Mouse (Mus musculus) ES-Bruce4 (cell line): Measurements from ENCODE around the gene Adarb2. TPM values are rescaled to one million over a fixed set of nuclear protein-coding genes. Genes with fewer than 3 reads are reported as not detected.

Experiments used
- H3K27ac ChIP-seq: 2 replicates; pipeline ENCODE4 v1.5.1; 2012; ENCODE audit warnings: low read length, inconsistent platforms; ENCODE audit not compliant: insufficient read depth
- H3K27me3 ChIP-seq: 2 replicates; pipeline ENCODE4 v1.6.1; 2012; ENCODE audit warnings: mild to moderate bottlenecking, low read length, inconsistent platforms; ENCODE audit not compliant: control insufficient read depth, poor library complexity, insufficient read depth, severe bottlenecking
- H3K36me3 ChIP-seq: 2 replicates; pipeline ENCODE4 v1.6.1; 2012; ENCODE audit warnings: inconsistent platforms, mild to moderate bottlenecking, low read length, moderate library complexity; ENCODE audit not compliant: control insufficient read depth, poor library complexity, insufficient read depth, severe bottlenecking
- H3K4me1 ChIP-seq: one replicate; pipeline ENCODE4 v1.8.1; 2011; ENCODE audit warnings: low read length; ENCODE audit not compliant: control insufficient read depth, insufficient read depth
- H3K4me3 ChIP-seq: 2 replicates; pipeline ENCODE4 v1.5.1; 2011; ENCODE audit warnings: low read depth, mild to moderate bottlenecking, low read length
- H3K9ac ChIP-seq: 2 replicates; pipeline ENCODE4 v1.6.1; 2012; ENCODE audit warnings: low read depth, mild to moderate bottlenecking, inconsistent platforms; ENCODE audit not compliant: poor library complexity, severe bottlenecking
- H3K9me3 ChIP-seq: replicated peaks from 2 replicates; pipeline ENCODE4 v1.6.1; 2012; ENCODE audit warnings: mild to moderate bottlenecking, low read length, inconsistent platforms; ENCODE audit not compliant: control insufficient read depth, poor library complexity, insufficient read depth, severe bottlenecking
- CTCF ChIP-seq: IDR thresholded peaks from one replicate; pipeline ENCODE4 v1.8.1; 2011; ENCODE audit warnings: low read depth, low read length
- EP300 ChIP-seq: IDR thresholded peaks from 2 replicates; pipeline ENCODE4 v1.6.1; 2011; ENCODE audit warnings: low read depth, low read length; ENCODE audit not compliant: insufficient read depth
- POLR2A ChIP-seq: IDR thresholded peaks from one replicate; pipeline ENCODE4 v1.8.1; 2011; ENCODE audit warnings: low read length; ENCODE audit not compliant: insufficient read depth
- polyA plus RNA-seq: library from polyadenylated mRNA; stranded (reverse); fragments of >200 nt; gene quantifications from 2 replicates; pipeline ENCODE4 v1.2.4, GENCODE M21; 2011; ENCODE audit warnings: low read depth; ENCODE audit not compliant: missing spikeins, insufficient read depth, insufficient read length

Gene Adarb2
- polyA plus RNA-seq, 1 experiment, result not detected

- TF ChIP-seq CTCF (no peak), POLR2A (no peak), EP300 (no peak)
- Histone ChIP-seq H3K9me3 (no peaks in the 10 kb centered on the region), H3K36me3 (no peaks in the 10 kb centered on the region), H3K27me3 (no peaks in the 10 kb centered on the region; the same call in 1 of the 2 replicates), H3K9ac (no peak overlapping the region), H3K27ac (no peak overlapping the region), H3K4me3 (no peak overlapping the region), H3K4me1 (no peaks in the 10 kb centered on the region)
Observed at GRCm38 (mm10) chr13:8493363-8493762, 290.7 kb downstream of the Adarb2 start.

DNA sequence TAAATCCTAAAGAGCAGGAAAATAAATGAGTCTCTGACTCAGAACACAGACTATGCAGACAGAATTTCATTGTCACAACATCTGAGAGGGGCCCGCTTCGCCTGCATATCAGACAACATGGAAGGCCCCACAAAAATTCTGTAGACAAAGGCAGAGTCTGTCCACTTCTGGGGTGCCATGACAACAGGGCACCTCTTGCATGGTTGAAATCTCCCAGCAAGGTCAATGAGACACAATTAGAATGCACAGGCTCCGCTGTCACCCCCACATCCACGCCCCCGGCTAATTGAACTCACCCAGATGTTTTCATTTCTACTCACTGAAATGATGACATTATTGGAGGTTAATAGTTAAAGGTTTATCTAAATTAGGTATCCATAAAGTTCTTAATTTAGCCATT is 296.9 kb downstream of the Adarb2 start:
- TF ChIP-seq CTCF (no peak), EP300 (no peak), POLR2A (no peak)
- Histone ChIP-seq H3K4me1 (no peaks in the 10 kb centered on the region), H3K9me3 (no peaks in the 10 kb centered on the region), H3K36me3 (no peaks in the 10 kb centered on the region), H3K27me3 (no peaks in the 10 kb centered on the region), H3K27ac (no peak overlapping the region), H3K4me3 (no peak overlapping the region), H3K9ac (no peak overlapping the region)

DNA sequence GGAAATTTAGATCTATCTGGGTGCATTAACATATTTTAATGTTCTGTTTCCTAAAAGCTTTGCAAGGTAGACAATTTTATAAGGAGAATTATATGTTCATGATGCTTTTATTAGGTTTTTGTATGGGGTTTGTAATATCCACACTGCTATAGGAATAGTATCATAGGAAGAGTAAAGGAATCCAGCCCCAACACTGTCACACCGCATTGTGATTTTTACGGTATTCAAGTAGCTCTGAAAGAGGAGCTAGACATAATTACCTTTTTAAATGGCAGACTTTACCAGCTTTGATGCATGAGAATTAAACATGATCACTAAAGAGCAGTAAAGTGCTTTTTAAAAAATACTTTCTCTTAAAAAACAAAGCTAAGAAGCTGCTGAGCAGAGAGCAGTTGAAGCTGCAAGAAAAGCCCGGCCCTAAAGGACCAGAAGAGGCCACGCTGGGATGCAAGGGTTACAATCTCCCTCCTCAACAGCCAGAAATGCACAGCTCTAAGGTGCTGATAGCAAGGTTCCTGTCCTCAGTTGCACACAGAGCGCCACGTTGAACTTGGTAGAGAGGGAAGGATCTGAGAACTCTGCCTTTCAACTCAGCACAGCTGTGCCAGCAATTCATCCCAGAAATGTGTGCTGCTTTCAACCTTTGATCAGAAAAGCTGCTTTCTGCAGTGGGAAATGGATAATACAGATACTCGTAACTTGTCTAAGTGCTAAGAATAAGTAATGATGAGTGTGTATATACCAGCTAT is 308.6 kb downstream of the Adarb2 start:
- Histone ChIP-seq H3K9ac (no peak overlapping the region), H3K4me1 (no peaks in the 10 kb centered on the region), H3K36me3 (no peaks in the 10 kb centered on the region), H3K27me3 (no peaks in the 10 kb centered on the region; the same call in 1 of the 2 replicates), H3K9me3 (no peaks in the 10 kb centered on the region), H3K4me3 (no peak overlapping the region), H3K27ac (no peak overlapping the region)
- TF ChIP-seq CTCF (no peak), POLR2A (no peak), EP300 (no peak)

GRCm38 (mm10) chr13:8515979-8516715 is 313.5 kb downstream of the Adarb2 start:
- Histone ChIP-seq H3K36me3 (no peaks in the 10 kb centered on the region), H3K9ac (no peak overlapping the region), H3K27ac (no peak overlapping the region), H3K9me3 (no peaks in the 10 kb centered on the region), H3K4me1 (no peaks in the 10 kb centered on the region), H3K27me3 (no peaks in the 10 kb centered on the region), H3K4me3 (no peak overlapping the region)
- no peak for TF ChIP-seq POLR2A
- TF ChIP-seq CTCF, result no peak
- no peak for TF ChIP-seq EP300

DNA sequence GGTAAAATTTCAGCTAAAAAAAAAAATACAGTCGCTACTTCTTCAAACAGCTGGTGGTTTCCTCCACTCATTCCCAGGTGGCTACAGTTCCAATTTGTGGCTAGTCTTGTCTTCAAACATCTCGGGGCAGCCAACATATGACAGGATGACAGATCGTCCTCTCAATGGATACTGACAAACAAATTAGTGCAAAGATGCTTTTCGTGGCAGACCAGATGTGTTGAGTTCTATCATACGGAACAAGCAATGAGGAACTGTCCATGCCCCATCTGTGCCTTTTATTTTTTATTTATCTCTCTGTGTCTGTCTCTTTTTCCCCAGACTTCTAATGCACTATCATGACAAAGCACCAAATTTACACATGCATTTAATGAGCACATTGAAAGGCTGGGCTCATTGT is 316.5 kb downstream of the Adarb2 start:
- TF ChIP-seq EP300 (no peak), CTCF (no peak), POLR2A (no peak)
- H3K27me3 ChIP-seq, result no peaks in the 10 kb centered on the region
- H3K4me3 ChIP-seq, result no peak overlapping the region
- H3K36me3 ChIP-seq, result no peaks in the 10 kb centered on the region
- no peak overlapping the region for H3K27ac ChIP-seq
- H3K9me3 ChIP-seq, result no peaks in the 10 kb centered on the region
- no peaks in the 10 kb centered on the region for H3K4me1 ChIP-seq
- no peak overlapping the region for H3K9ac ChIP-seq

DNA sequence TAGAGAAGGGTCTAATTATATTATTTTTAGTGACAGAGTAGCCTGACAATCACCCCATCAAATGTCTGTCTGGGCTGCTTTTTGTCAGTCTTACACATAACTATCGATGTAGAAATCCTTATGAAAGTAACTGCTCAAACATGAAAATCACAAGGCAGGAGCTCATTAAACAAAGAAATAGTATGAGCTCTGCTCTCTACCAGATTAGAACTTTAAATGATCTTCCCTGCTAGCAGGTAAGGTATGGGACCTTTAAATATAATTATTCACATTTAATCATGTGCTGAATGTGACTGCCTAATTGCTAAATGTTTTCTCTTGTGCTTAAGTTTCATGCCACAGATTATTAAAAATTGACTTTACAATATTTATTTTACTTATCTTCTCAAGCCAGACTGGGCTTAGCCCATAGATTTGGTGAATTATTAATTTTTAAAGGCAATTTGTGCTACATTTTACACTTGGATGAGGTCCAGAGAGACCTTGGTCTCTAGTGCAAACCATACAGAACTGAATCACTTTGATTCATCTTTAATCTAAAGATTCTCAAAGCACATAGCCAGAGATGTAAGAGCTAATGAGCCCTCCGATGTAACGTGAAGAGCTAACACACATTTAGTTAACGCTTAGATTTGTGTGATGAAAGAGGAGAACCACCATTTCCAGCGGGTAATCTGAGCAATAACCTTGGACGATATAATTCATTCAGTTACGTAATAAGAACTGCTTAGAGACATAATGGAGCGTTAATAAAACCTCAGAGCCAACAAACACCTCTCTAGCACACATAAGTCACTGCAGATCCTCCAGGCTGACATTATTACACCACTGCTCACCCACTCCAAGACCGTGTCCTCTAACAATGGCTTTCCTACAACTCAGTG is 323.3 kb downstream of the Adarb2 start:
- Histone ChIP-seq H3K9me3 (no peaks in the 10 kb centered on the region), H3K9ac (no peak overlapping the region), H3K4me1 (no peaks in the 10 kb centered on the region), H3K27me3 (no peaks in the 10 kb centered on the region), H3K27ac (no peak overlapping the region), H3K4me3 (no peak overlapping the region), H3K36me3 (no peaks in the 10 kb centered on the region)
- TF ChIP-seq CTCF (no peak), EP300 (no peak), POLR2A (no peak)
